Mouse (Mus musculus) myocyte (in vitro differentiated cells): ENCODE data around the gene Nt5c2.

Experiments
- E2F4 ChIP-seq: IDR thresholded peaks from one replicate; pipeline ENCODE4 v1.6.1; 2011; ENCODE audit warnings: mild to moderate bottlenecking, control low read depth, moderate library complexity; ENCODE audit not compliant: insufficient read depth
- MYOG ChIP-seq, 3 experiments: IDR thresholded peaks; one replicate each; pipeline ENCODE4 v1.6.1; 2011; ENCODE audit warnings: control low read depth in 2 of 3, low read depth in 2 of 3, mild to moderate bottlenecking in 2 of 3; ENCODE audit not compliant: insufficient read length in 2 of 3, control insufficient read depth in 1 of 3, insufficient read depth in 1 of 3
- POLR2A ChIP-seq: IDR thresholded peaks from one replicate; pipeline ENCODE4 v1.6.1; 2011; ENCODE audit warnings: low read depth, mild to moderate bottlenecking, control low read depth, moderate library complexity; ENCODE audit not compliant: insufficient read length
- SRF ChIP-seq: IDR thresholded peaks from one replicate; pipeline ENCODE4 v1.6.1; 2011; ENCODE audit warnings: low read depth; ENCODE audit not compliant: control insufficient read depth, insufficient read length
- TCF12 ChIP-seq: IDR thresholded peaks from one replicate; pipeline ENCODE4 v1.6.1; 2011; ENCODE audit warnings: mild to moderate bottlenecking, control low read depth; ENCODE audit not compliant: poor library complexity, insufficient read depth, severe bottlenecking

DNA sequence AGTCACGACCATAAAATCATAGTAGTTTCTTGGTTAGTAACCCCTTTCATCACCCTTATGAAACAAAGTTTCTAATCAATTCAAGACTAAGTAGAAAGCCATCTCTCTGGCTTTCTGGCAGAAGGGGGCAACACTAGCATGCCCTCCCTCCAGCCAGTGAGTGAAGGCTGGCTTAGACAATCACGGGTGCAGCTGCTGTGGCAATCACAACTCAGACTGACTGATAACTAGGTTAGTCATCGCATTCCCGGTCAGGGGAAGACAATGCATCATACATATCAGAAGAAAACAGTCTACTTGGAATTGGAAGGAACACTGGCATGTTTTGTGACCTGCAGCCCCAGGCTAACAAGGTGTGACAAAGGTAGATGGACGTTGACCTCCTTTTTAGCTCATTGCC, 115.1 kb downstream of the Nt5c2 start:
- no peak for TF ChIP-seq SRF
- no peak for TF ChIP-seq POLR2A
- TF ChIP-seq MYOG (IDR thresholded peaks at IDR 0.05; ENCODE audit: control insufficient read depth in 1 of 3, insufficient read depth in 1 of 3, insufficient read length in 2 of 3, low read depth in 2 of 3) = peak; percentile 71 to 90 (median 76)
- no peak for TF ChIP-seq E2F4
- TF ChIP-seq TCF12 = peak; percentile 63
